Mouse (Mus musculus): ENCODE measurements around the gene Scrn3. TPM values are rescaled to one million over a fixed set of nuclear protein-coding genes. Genes with fewer than 3 reads are reported as not detected.
A peak's percentile ranks its signal among the peaks of the same experiment; 100 is the strongest.

The Scrn3 gene
- total RNA-seq, 2 experiments from 2014 or later, result 15.1 to 22.8 TPM

- DNase-seq (ENCODE audit: low spot score in 2 of 2), result no peak
These were observed 38.1 kb upstream of the Scrn3 start for GRCm38 (mm10) chr2:73274119-73274920.

DNA sequence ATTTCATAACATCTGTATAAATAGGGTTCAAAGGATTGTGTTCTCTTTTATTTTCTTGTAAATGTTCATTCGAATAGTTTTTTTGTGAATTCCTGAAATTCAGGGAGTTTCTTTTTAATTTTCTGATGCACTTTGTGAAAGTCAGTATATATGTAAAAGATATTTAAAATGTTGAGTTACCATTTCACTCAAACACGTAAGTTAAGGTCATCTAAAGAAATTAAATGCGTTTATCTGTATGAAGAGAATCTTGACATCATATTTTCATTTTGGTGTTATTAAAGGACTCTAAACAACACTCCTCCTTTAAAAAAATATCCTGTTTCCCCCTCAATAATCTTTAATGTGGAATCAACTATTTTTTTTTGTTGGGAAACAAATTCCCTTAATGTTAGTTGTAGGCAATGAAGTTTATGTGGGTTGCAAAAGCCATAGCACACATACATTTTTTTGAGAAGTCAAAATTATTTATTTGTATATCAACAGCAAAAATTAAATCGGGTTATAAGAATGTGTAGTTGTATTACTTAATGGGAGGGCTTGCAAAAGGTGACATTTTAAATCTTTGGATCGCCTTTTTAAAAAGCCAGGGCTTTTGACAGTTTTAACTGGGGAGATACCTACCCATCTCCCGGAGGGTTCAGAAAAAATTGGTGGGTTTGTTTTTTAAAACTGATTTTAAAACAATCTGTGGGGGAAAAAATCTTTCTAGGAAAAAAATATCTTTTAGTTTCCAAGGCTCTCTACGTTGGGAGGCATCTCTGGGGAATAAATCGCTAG lies 37.0 kb upstream of the Scrn3 start:
- DNase-seq (ENCODE audit: low spot score in 2 of 2), result no peak

- DNase-seq (ENCODE audit: low spot score in 2 of 2), result no peak
These were observed 36.2 kb upstream of the Scrn3 start for GRCm38 (mm10) chr2:73276141-73276571.

GRCm38 (mm10) chr2:73277021-73277708 lies 35.2 kb upstream of the Scrn3 start:
- no peak for DNase-seq (ENCODE audit: low spot score in 2 of 2)

GRCm38 (mm10) chr2:73277709-73278075 lies 34.7 kb upstream of the Scrn3 start:
- no peak for DNase-seq (ENCODE audit: low spot score in 2 of 2)

DNA sequence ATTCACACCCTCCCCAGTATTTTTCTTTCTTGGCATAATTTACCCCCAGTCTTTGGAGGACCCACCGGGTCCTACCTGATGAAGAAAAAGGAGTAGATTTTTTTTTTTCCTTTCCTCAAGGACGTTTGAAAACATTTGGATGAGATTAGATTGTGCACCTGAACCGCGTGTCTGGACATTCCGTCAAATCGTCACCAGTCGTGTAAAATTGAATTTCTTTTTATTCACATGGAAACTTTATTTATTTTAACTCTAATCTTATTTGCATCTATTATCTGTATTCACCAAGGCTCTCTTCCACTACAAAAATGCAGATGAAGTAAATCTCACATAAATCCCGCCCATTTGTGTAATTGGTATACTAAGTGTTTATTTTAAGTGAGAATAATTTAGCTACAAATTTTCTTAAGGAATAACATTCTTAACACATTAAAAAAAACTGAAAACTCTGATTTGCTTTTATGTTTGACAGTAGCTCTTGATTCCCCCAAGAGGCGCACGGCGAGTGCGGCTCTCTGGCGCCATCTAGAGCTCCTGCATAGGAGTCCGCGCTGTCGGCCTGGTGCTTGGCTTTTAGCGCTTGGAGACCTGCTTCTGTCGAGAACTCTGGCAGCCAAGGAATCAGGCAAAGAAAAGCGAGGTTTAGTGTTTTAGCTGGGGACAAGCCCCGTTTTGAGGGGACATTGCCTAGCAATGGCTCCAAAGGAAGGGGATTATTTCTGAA lies 34.1 kb upstream of the Scrn3 start:
- DNase-seq (ENCODE audit: low spot score in 2 of 2), result peak; percentile 68 to 70

- DNase-seq (ENCODE audit: low spot score in 2 of 2), result no peak
These were observed 33.5 kb upstream of the Scrn3 start for GRCm38 (mm10) chr2:73278869-73279268.

GRCm38 (mm10) chr2:73279271-73280038 lies 32.9 kb upstream of the Scrn3 start:
- no peak for DNase-seq (ENCODE audit: low spot score in 2 of 2)

GRCm38 (mm10) chr2:73280356-73281047 lies 31.9 kb upstream of the Scrn3 start:
- no peak for DNase-seq (ENCODE audit: low spot score in 2 of 2)

- DNase-seq (ENCODE audit: low spot score in 2 of 2), result no peak
These were observed 31.2 kb upstream of the Scrn3 start for GRCm38 (mm10) chr2:73281048-73281661.

DNA sequence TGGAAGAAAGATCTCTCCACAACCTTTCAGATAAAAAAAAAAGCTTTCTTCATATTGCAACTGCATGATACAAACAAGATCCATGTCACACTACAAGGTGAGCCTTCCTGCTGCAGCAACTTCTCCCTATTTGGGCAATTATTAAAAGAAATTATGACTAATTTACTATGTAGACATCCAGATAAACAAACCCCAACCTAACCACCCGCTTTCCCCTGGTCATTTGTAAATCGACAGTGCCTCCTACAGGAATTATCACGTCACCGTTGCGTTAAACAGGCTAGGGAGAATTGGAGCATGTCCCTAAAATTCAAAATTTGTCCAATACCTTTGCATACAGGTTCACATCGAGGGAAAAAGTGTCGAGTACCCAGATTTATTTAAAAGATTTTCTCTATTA lies 30.7 kb upstream of the Scrn3 start:
- no peak for DNase-seq (ENCODE audit: low spot score in 2 of 2)

DNA sequence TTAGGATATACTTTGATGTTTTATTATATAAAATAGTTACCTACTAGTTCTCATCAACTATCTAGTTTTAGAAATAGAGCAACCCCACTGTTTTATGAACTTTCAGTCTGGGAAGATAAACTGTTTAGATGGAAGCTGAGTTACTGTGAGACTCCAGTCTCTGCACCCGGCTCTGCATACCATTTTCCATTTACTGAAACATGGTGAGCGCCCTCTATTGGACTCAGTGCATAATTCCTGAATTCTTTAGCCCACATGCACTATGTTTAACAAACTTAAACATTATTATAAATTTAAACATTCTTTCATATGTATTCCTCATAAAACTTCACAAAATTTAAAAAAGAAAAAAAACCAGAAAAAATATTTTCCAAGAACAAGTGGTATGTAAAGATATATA lies 26.8 kb upstream of the Scrn3 start:
- no peak for DNase-seq (ENCODE audit: low spot score in 2 of 2)

DNA sequence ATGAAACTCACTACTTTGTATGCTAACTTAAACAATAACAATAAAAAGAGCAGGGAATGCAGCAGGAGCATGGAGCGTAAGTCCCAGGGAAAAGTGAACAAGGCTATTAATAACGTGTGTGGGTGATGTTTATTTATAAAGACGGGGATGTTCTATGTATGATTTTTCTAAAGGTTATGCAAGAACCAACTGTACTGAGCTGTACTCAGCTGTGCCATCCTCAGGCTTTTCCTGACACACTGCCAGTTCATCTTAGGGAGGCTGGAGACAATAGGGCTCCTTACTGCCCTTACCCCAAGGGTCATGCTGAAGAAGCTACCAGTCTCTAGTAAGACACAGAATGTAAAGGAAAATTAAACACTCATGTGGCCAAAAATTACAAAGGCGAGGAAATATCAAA lies 21.3 kb upstream of the Scrn3 start:
- DNase-seq (ENCODE audit: low spot score in 2 of 2), result no peak

- DNase-seq (ENCODE audit: low spot score in 2 of 2), result no peak
These were observed 17.4 kb upstream of the Scrn3 start for GRCm38 (mm10) chr2:73295023-73295422.

DNA sequence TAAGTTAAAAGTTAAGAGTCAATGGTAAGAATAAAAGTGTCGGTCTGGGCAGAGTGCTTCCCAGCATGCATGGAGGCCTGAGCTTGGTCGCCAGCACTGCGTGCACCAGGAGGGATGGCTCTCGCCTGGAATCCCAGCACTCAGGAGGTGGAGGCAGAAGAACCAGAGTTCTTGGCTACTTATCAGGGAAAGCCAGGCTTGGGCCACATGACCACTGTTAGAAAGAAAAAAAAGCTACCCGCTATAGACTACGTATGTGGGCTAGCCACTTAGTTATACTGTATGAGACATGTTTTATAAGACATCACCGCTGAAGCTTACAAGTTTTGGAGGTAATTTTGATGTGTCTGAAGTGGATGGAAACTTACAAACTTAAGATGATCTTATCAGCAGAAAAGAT lies 14.2 kb upstream of the Scrn3 start:
- DNase-seq (ENCODE audit: low spot score in 2 of 2), result no peak

- DNase-seq (ENCODE audit: low spot score in 2 of 2), result no peak
These were observed 13.6 kb upstream of the Scrn3 start for GRCm38 (mm10) chr2:73298841-73299240.

GRCm38 (mm10) chr2:73301979-73302378 lies 10.4 kb upstream of the Scrn3 start:
- no peak for DNase-seq (ENCODE audit: low spot score in 2 of 2)

DNA sequence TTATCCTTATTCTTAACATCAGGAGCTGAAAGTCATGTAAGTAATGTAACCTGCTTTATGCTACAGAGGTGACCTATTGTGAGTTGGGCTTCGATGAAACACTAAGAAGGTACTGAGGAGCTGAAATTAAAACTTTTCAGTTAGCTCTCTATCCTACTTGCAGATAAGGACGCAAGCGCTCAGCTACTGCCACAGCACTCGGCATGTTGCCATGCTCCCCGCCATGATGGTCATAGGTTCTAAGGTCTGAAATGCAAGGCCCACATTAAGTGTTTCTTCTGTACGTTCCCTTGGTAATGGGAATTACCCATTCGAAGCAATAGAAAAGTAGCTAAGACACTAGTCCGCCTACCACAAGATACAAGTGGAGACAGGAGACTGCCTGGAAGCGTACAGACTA lies 9.7 kb upstream of the Scrn3 start:
- DNase-seq (ENCODE audit: low spot score in 2 of 2), result no peak

GRCm38 (mm10) chr2:73304506-73304905 lies 7.9 kb upstream of the Scrn3 start:
- no peak for DNase-seq (ENCODE audit: low spot score in 2 of 2)

Measured in adrenal gland, postnatal 4 days (tissue).